ENCODE assay signal across 22 mouse cellular contexts in the genomic region with DNA sequence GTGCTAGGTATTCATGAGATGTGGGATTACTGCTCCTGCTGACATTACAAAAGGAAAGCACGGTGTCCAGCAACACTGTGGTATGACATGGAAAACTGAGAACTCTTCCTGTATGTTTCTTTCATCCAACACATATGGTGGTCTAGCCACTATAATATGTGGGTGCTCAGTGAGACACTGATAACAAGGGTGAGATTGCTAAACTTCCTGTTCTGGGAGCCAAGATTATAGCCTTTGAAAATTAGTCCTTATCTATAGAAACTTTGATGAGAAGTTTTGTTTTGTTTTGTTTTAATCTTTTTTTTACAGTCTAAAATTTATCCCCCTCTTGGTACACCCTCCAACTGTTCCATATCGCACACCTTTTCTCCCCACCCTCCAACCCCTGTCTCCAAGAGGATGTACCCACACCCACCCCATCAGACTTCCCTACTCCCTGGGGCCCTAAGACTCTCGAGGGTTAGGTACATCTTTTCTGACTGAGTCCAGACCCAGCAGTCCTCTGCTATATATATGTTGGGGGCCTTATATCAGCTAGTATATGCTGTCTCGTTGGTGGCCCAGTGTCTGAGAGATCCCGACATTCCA.
DNase-seq lines count a peak whose midpoint lies in the region; ATAC-seq and TF ChIP-seq lines count a peak whose summit lies in the region.
"Had no signal": no experiment of that assay in that cellular context is flagged by ENCODE, and none has a peak within 500 bp of the region (broad histone marks: within the 10 kb centered on the region; RNA-seq: fewer than 3 reads in every experiment).

No protein-coding gene starts in this region.

- TF ChIP-seq CTCF in hindbrain, postnatal 0 days (IDR thresholded peaks at IDR 0.05; ENCODE audit: low read depth) = no peak
- no peak for TF ChIP-seq CTCF in G1E (IDR thresholded peaks at IDR 0.05; ENCODE audit: low read depth, low read length)

- H3K9ac ChIP-seq in hindbrain, postnatal 0 days (replicated peaks; ENCODE audit: low read length) = no peak overlapping the region
- H3K9ac ChIP-seq in hindbrain, embryonic 12.5 days = no peak overlapping the region
- H3K9ac ChIP-seq: embryonic facial prominence, embryonic 13.5 days; forebrain, embryonic 12.5 days; forebrain, embryonic 15.5 days; hindbrain, embryonic 15.5 days had no signal

- H3K9me3 ChIP-seq in hindbrain, postnatal 0 days (ENCODE audit: low read length) = no peaks in the 10 kb centered on the region
- no peaks in the 10 kb centered on the region for H3K9me3 ChIP-seq in hindbrain, embryonic 12.5 days (replicated peaks)
- H3K9me3 ChIP-seq in G1E (replicated peaks) = no peaks in the 10 kb centered on the region; the same call in 1 of the 2 replicates
- H3K9me3 ChIP-seq: embryonic facial prominence, embryonic 13.5 days; forebrain, embryonic 12.5 days; forebrain, embryonic 15.5 days; hindbrain, embryonic 15.5 days had no signal

- DNase-seq in hindbrain, postnatal 0 days (ENCODE audit: low spot score) = no peak
- DNase-seq in 416B (ENCODE audit: low read depth) (peak; percentile 56), G1E (ENCODE audit: low spot score) (no peak)
- no peak for DNase-seq in adrenal gland, postnatal 14 days
- DNase-seq: adrenal gland, adult 2 months; adrenal gland, postnatal 25 days; cerebellum, adult 11-12 months; cerebellum, adult 8-10 months; cerebellum, postnatal 10 days; cerebellum, postnatal 36 days; gastrocnemius, postnatal 36 days; heart, adult 11 months; kidney, adult 18-20 months had no signal

- peak; percentile 67; the same call in 1 of the 2 replicates for ATAC-seq in hindbrain, postnatal 0 days
- no peak for ATAC-seq in hindbrain, embryonic 12.5 days (ENCODE audit: low FRiP score)
- ATAC-seq in G1E (ENCODE audit: extremely low read depth, insufficient number of reproducible peaks, low FRiP score, poor library complexity, severe bottlenecking) = peak; percentile 28; the same call in 1 of the 2 replicates
- ATAC-seq in granulocyte monocyte progenitor cell, adult 5-6 weeks (replicated peaks; ENCODE audit: poor library complexity, severe bottlenecking) = peak; percentile 42
- ATAC-seq: intestine, embryonic 16.5 days had no signal

- H3K36me3 ChIP-seq in hindbrain, postnatal 0 days (ENCODE audit: insufficient read depth, low read length) = no peaks in the 10 kb centered on the region
- H3K36me3 ChIP-seq in hindbrain, embryonic 12.5 days = no peaks in the 10 kb centered on the region
- H3K36me3 ChIP-seq in G1E (replicated peaks) = no peaks in the 10 kb centered on the region
- H3K36me3 ChIP-seq: embryonic facial prominence, embryonic 13.5 days; forebrain, embryonic 12.5 days; forebrain, embryonic 15.5 days; hindbrain, embryonic 15.5 days had no signal

- H3K4me1 ChIP-seq in hindbrain, postnatal 0 days (ENCODE audit: insufficient read depth, low read length) = 0 out of 2 replicates have a peak, but pooled peaks cover 2% of the 10 kb centered on the region
- H3K4me1 ChIP-seq in hindbrain, embryonic 12.5 days = no peaks in the 10 kb centered on the region
- no peaks in the 10 kb centered on the region; the same call in 1 of the 2 replicates for H3K4me1 ChIP-seq in G1E (ENCODE audit: insufficient read depth, low read depth, low read length)
- H3K4me1 ChIP-seq: embryonic facial prominence, embryonic 13.5 days had no signal

- H3K4me2 ChIP-seq in hindbrain, postnatal 0 days (ENCODE audit: low read depth, low read length) = no peak overlapping the region
- no peak overlapping the region for H3K4me2 ChIP-seq in hindbrain, embryonic 12.5 days (replicated peaks)
- H3K4me2 ChIP-seq: embryonic facial prominence, embryonic 13.5 days; forebrain, embryonic 12.5 days; forebrain, embryonic 15.5 days; heart, embryonic 11.5 days; hindbrain, embryonic 15.5 days had no signal

- H3K27ac ChIP-seq in hindbrain, postnatal 0 days = no peak overlapping the region
- no peak overlapping the region for H3K27ac ChIP-seq in hindbrain, embryonic 12.5 days
- H3K27ac ChIP-seq: embryonic facial prominence, embryonic 13.5 days; forebrain, embryonic 12.5 days; forebrain, embryonic 15.5 days; hindbrain, embryonic 15.5 days had no signal

- no peak overlapping the region for H3K4me3 ChIP-seq in hindbrain, postnatal 0 days (ENCODE audit: low read length)
- H3K4me3 ChIP-seq in hindbrain, embryonic 12.5 days = no peak overlapping the region
- no peak overlapping the region for H3K4me3 ChIP-seq in G1E (ENCODE audit: low read depth, low read length)
- H3K4me3 ChIP-seq: embryonic facial prominence, embryonic 13.5 days; erythroblast, embryonic 14.5 days; forebrain, embryonic 12.5 days; forebrain, embryonic 15.5 days; hindbrain, embryonic 15.5 days had no signal

- 81% methylated on average over 5 of the region's 5 CpGs for WGBS in hindbrain, postnatal 0 days
- 84% methylated on average over 5 of the region's 5 CpGs for WGBS in hindbrain, embryonic 12.5 days

- no peaks in the 10 kb centered on the region for H3K27me3 ChIP-seq in hindbrain, postnatal 0 days (ENCODE audit: insufficient read depth, low read length)
- H3K27me3 ChIP-seq in hindbrain, embryonic 12.5 days = no peaks in the 10 kb centered on the region
- H3K27me3 ChIP-seq in G1E (ENCODE audit: insufficient read depth, low read length) = no peaks in the 10 kb centered on the region
- H3K27me3 ChIP-seq: embryonic facial prominence, embryonic 13.5 days; forebrain, embryonic 15.5 days; hindbrain, embryonic 15.5 days had no signal
